In genomic region chr11:113165069-113165795, GRCm38 (mm10) we compare ENCODE assay signal across 9 mouse cellular contexts.
DNase-seq lines count a peak whose midpoint lies in the region; ATAC-seq and TF ChIP-seq lines count a peak whose summit lies in the region.
"Had no signal": no experiment of that assay in that cellular context is flagged by ENCODE, and none has a peak within 500 bp of the region (broad histone marks: within the 10 kb centered on the region; RNA-seq: fewer than 3 reads in every experiment).

No protein-coding gene starts in this region.

- H3K4me1 ChIP-seq in bone marrow macrophage, adult 2 months (ENCODE audit: control insufficient read depth, insufficient read depth, low read length) = peaks cover 7% of the 10 kb centered on the region; the same call in 1 of the 2 replicates
- H3K4me1 ChIP-seq in heart, embryonic 12.5 days (replicated peaks) = peaks cover 35% of the 10 kb centered on the region
- peaks cover 40% of the 10 kb centered on the region for H3K4me1 ChIP-seq in kidney, embryonic 16.5 days (ENCODE audit: insufficient read depth, low read length)
- H3K4me1 ChIP-seq in liver, embryonic 11.5 days (replicated peaks; ENCODE audit: control insufficient read depth, insufficient read depth, low read length) = peaks cover 19% of the 10 kb centered on the region
- H3K4me1 ChIP-seq in stomach, embryonic 16.5 days (ENCODE audit: control insufficient read depth, insufficient read depth, low read length) = peaks cover 17% of the 10 kb centered on the region

- H3K9me3 ChIP-seq in heart, embryonic 12.5 days (replicated peaks) = no peaks in the 10 kb centered on the region
- H3K9me3 ChIP-seq in kidney, embryonic 16.5 days (ENCODE audit: low read length) = no peaks in the 10 kb centered on the region
- no peaks in the 10 kb centered on the region for H3K9me3 ChIP-seq in liver, embryonic 11.5 days (ENCODE audit: control insufficient read depth, low read length)
- H3K9me3 ChIP-seq in stomach, embryonic 16.5 days (replicated peaks; ENCODE audit: control insufficient read depth, low read length) = no peaks in the 10 kb centered on the region

- H3K27me3 ChIP-seq in heart, embryonic 12.5 days (replicated peaks) = 0 out of 2 replicates have a peak, but pooled peaks cover 10% of the 10 kb centered on the region
- no peaks in the 10 kb centered on the region for H3K27me3 ChIP-seq in kidney, embryonic 16.5 days (ENCODE audit: insufficient read depth, low read length)
- H3K27me3 ChIP-seq in liver, embryonic 11.5 days (replicated peaks; ENCODE audit: control insufficient read depth, insufficient read depth, low read length) = no peaks in the 10 kb centered on the region
- H3K27me3 ChIP-seq in stomach, embryonic 16.5 days (ENCODE audit: control insufficient read depth, insufficient read depth, low read length) = no peaks in the 10 kb centered on the region

- peak; percentile 85 for TF ChIP-seq CTCF in bone marrow macrophage, adult 2 months (IDR thresholded peaks at IDR 0.05; ENCODE audit: low read depth, low read length)

- no peak for TF ChIP-seq POLR2A in bone marrow macrophage, adult 2 months (IDR thresholded peaks at IDR 0.05; ENCODE audit: borderline replicate concordance, low read depth, low read length)

- H3K4me3 ChIP-seq in bone marrow macrophage, adult 2 months (ENCODE audit: insufficient read depth, low read length) = no peak overlapping the region
- peak overlapping the region; percentile 39 for H3K4me3 ChIP-seq in heart, embryonic 12.5 days
- H3K4me3 ChIP-seq in kidney, embryonic 16.5 days (ENCODE audit: low read length) = peak overlapping the region; percentile 20; the same call in 1 of the 2 replicates
- H3K4me3 ChIP-seq in liver, embryonic 11.5 days (ENCODE audit: low read depth, low read length) = peak overlapping the region; percentile 19; the same call in 1 of the 2 replicates
- H3K4me3 ChIP-seq in stomach, embryonic 16.5 days (replicated peaks; ENCODE audit: low read length) = peak overlapping the region; percentile 43

- H3K9ac ChIP-seq in heart, embryonic 12.5 days = peak overlapping the region; percentile 33
- peak overlapping the region; percentile 37 for H3K9ac ChIP-seq in kidney, embryonic 16.5 days (replicated peaks; ENCODE audit: low read length)
- H3K9ac ChIP-seq in liver, embryonic 11.5 days (ENCODE audit: low read depth, low read length) = no peak overlapping the region
- H3K9ac ChIP-seq in stomach, embryonic 16.5 days (ENCODE audit: low read length) = peak overlapping the region; percentile 62; the same call in 1 of the 2 replicates

- H3K27ac ChIP-seq in bone marrow macrophage, adult 2 months (ENCODE audit: insufficient read depth, low read depth, low read length) = no peak overlapping the region
- no peak overlapping the region for H3K27ac ChIP-seq in heart, embryonic 12.5 days (ENCODE audit: poor library complexity, severe bottlenecking)
- H3K27ac ChIP-seq in kidney, embryonic 16.5 days (ENCODE audit: low read length) = peak overlapping the region; percentile 76
- no peak overlapping the region for H3K27ac ChIP-seq in liver, embryonic 11.5 days (ENCODE audit: low read depth, low read length)
- peak overlapping the region; percentile 13; the same call in 1 of the 2 replicates for H3K27ac ChIP-seq in stomach, embryonic 16.5 days (ENCODE audit: low read length)

- ATAC-seq in heart, embryonic 12.5 days (ENCODE audit: insufficient number of reproducible peaks, low FRiP score) = peak; percentile 71
- peak; percentile 80 for ATAC-seq in kidney, embryonic 16.5 days (ENCODE audit: low FRiP score, low TSS enrichment)
- peak; percentile 67 for ATAC-seq in liver, embryonic 11.5 days (replicated peaks; ENCODE audit: low FRiP score)
- ATAC-seq in stomach, embryonic 16.5 days (ENCODE audit: insufficient read depth, low FRiP score) = peak; percentile 66; the same call in 1 of the 2 replicates

- WGBS in heart, embryonic 12.5 days = 8% methylated on average over 23 of the region's 23 CpGs
- 6% methylated on average over 23 of the region's 23 CpGs for WGBS in kidney, embryonic 16.5 days
- WGBS in liver, embryonic 11.5 days = 10% methylated on average over 23 of the region's 23 CpGs
- 8% methylated on average over 23 of the region's 23 CpGs for WGBS in stomach, embryonic 16.5 days

- H3K4me2 ChIP-seq in heart, embryonic 12.5 days = peak overlapping the region; percentile 74
- peak overlapping the region; percentile 56 for H3K4me2 ChIP-seq in kidney, embryonic 16.5 days (replicated peaks; ENCODE audit: low read depth, low read length)
- peak overlapping the region; percentile 54 for H3K4me2 ChIP-seq in liver, embryonic 11.5 days
- peak overlapping the region; percentile 67 for H3K4me2 ChIP-seq in stomach, embryonic 16.5 days (ENCODE audit: low read depth, low read length)

- DNase-seq in 3134 (ENCODE audit: extremely low read depth, insufficient read length, low spot score) = peak; percentile 84
- peak; percentile 53 for DNase-seq in fibroblast of lung, adult 2 months (ENCODE audit: low read depth)
- peak; percentile 81 for DNase-seq in liver, embryonic 11.5 days (ENCODE audit: low spot score)
- peak; percentile 56 for DNase-seq in naive thymus-derived CD4-positive, alpha-beta T cell, adult 2 months (ENCODE audit: low read depth)

- no peaks in the 10 kb centered on the region for H3K36me3 ChIP-seq in heart, embryonic 12.5 days
- H3K36me3 ChIP-seq in kidney, embryonic 16.5 days (ENCODE audit: insufficient read depth, low read length) = 0 out of 2 replicates have a peak, but pooled peaks cover 5% of the 10 kb centered on the region
- no peaks in the 10 kb centered on the region for H3K36me3 ChIP-seq in liver, embryonic 11.5 days (ENCODE audit: control insufficient read depth, insufficient read depth, low read length)
- H3K36me3 ChIP-seq in stomach, embryonic 16.5 days (ENCODE audit: control insufficient read depth, insufficient read depth, low read length) = no peaks in the 10 kb centered on the region
- H3K36me3 ChIP-seq: G1E had no signal

Comparison
In these comparisons a context has a peak if more than half of its experiments do, and no peak if none do; other contexts are left out.
1. H3K27ac ChIP-seq: peak in kidney, embryonic 16.5 days (single experiment) and stomach, embryonic 16.5 days (single experiment); none in bone marrow macrophage, adult 2 months (single experiment), heart, embryonic 12.5 days (single experiment) and liver, embryonic 11.5 days (single experiment).
2. Peak in every context shown above with its lines, with median percentiles within 50 percentile points of each other: DNase-seq, ATAC-seq and H3K4me2 ChIP-seq.